Mouse (Mus musculus): ENCODE results near the gene Emilin2.

The Emilin2 gene

DNA sequence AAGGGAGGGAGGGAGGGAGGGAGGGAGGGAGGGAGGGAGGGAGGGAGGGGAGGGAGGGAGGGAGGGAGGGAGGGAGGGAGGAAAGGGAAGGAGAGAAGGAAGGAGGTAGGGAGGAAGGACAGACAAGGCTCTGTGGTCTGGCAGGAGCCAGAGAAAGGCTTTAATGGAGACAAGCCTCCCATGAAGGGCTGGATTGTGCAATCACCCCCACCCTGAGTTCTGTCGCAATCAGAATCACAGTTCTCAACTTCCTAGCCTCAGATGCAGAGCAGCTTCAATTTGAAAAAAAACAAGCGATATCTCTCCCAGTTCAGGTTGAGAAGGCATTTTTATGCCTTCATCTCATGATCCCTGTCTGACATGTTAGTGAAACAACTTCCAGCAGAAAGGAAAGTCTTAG, 11.4 kb downstream of the Emilin2 start:
- DNase-seq (ENCODE audit: low spot score in 2 of 2), result no peak

DNA sequence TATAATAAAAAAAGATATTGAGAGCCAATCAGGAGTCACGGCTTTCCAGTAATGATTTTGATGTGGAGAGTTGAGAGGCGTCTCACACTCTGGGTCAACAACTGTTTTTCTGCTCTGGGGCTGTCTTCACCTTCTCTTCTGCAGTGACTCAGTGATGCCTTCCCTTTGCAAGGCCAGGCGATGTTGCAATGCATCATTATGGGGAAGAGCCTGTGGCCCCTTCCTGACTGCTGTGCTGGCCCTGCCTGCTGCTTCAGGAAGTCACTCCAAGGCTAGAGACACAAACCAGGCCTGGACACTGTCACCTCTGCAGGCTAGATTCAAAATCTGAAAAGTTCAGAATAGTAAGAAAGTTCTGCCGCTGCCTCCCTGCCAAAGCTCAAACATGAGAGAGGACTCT, 11.9 kb downstream of the Emilin2 start:
- no peak for DNase-seq (ENCODE audit: low spot score in 2 of 2)

DNA sequence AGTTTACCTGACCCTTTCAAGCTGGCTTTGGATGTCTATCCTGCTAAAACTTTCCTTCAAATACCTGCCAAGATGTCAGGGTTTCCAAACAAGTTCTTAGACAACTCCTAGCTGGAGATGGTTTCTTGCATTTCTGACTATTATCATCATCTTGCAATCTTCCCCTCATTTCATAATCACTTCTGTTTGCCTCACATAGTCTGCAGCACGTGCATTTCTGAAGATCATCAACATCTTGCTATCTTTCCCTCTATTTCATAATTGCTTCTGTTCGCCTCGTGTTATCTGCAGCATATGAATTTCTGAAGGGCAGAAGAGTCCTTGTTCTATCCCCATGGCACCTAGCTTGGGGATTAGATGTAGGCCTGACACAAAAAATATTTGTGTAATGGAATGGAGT, 17.2 kb downstream of the Emilin2 start:
- no peak for DNase-seq (ENCODE audit: low spot score in 2 of 2)

DNA sequence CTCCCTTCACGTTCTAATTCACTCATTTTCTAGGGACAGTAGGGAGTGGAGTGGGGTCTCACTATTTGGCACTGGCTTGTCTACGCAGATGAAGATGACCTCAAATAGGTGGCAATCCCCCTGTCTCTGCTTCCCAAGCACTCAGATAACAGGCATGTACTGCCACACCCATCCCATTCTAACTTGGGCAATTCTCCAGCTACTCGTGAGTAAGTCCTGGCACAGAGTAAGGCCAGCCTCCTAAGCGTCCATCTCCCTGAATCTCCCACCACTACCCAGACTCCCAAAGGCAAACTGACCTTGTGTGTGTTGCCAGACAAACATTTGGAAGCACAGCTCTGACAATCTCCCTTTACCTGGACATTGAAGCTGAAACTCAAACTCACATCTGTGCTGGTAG, 18.9 kb downstream of the Emilin2 start:
- DNase-seq (ENCODE audit: low spot score in 2 of 2), result no peak

DNA sequence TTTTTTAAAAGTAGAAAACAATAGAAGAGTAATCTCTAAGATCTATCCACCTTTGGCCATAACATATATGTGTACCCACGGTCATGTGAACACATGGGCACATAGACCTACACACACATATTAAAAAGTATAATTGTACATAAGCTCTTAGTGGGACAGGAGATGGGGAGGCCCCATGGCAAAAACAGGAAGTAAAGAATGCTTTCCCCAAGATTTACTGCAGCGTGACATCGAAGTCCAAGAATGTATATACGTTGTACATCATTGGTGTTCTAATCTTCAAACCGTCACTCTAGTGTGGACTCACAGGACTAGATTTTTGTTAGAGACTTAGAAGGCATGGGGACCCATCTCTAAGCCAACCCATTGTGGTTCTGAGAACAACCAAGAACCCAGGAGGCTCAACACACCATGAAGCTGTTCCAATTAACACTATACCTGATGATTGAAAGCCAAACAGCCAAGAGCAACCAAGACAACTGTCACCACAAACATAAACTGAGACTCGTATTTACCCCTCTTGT, 19.8 kb downstream of the Emilin2 start:
- no peak for DNase-seq (ENCODE audit: low spot score in 2 of 2)

DNA sequence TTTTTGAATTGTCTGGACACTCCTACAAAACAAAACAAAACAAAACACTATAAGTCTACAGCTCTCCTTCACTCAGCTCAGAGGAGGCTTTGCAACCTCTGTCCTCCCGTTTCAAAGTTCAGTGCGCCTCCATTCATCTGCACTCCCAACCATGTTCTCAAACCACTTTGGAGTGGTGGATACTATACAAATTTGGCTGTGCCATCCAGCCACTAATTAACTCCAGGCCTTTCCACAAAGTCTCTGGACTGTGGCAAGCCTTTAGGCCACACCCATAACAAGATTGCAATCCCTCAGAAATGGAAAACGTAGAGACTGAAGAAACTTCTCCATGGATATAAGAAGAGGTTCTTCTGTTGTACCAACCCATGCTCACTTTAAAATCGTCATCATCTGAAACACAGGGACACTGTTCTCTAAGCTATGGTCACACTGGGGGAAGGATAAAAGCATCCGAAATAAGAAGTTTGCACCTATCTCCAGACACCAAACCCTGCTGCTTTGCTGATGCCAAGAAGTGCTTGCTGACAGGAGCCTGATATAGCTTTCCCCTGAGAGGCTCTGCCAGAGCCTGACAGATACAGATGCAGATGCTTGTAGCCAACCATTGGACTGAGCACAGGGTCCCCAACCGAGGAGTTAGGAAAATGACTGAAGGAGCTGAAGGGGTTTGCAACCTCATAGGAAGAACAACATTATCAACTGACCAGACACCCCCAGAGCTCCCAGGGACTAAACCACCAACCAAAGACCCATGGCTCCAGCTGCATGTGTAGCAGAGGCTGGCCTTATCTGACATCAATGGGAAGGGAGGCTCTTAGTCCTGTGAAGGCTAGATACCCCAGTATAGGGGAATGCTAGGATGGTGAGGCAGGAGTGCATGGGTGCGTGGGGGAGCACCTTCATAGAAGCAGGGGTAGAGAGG, 21.0 kb downstream of the Emilin2 start:
- no peak for DNase-seq (ENCODE audit: low spot score in 2 of 2)

DNA sequence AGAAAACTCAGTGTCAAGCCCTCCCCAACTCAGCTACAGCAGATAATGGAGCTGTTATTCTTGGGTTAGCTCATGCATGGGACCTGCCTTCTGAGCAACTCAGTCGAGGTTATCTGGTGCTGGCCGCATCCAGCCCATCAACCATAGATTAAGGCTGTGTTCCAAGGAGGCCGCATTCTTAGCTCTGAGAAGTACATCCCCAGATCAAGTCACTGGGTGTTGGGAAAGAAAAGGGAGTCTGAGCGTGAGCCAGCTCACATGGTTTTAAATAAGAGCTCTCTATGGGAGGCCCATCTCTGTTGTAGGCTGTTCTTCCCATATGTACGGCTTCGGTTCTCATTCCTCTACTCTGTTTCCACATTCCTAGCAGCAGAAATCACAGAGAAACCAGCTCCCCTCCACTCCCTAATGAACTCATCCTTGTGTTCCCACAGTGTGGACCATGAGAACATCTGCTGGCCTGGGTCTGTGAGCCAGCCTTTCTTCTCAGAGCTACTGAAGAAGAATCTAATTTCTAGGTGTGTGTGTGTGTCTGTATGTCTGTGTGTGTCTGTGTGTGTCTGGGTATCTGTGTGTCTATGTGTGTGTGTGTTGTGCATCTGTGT, 22.1 kb downstream of the Emilin2 start:
- no peak for DNase-seq (ENCODE audit: low spot score in 2 of 2)

DNA sequence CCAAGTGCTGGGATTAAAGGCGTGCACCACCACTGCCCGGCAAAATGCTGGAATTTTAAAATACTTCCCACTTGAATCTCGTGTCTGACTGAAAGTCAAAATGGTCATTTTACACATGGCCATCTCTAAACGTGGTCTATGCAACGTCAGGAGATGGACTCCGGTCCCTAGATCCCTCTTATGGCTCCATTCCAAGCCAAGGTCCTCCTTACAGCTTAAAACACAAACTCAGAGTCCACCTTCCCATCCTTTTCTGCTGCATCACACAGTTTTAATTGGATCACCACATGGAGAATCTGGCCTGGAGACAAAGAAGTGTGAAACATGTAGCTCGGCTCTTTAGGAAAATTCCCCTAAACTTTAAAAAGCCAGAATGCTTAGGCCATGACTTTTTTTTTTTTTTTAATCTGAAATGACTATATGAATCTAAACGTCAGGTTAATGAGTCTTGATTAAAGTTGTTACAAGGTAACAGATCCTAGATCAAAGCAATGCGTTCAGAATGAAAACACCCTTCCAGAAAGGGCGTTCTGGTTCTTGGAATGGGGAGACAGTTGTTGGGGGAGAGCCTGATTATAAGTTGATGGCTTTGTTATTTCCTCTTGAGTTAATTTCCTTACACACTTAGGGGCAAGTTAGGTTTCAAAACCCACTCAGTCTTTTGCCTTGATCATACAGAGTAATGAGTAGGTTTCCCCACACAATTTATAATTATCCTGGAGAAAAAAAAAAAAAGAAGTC, 22.8 kb downstream of the Emilin2 start:
- DNase-seq (ENCODE audit: low spot score in 2 of 2), result no peak

DNA sequence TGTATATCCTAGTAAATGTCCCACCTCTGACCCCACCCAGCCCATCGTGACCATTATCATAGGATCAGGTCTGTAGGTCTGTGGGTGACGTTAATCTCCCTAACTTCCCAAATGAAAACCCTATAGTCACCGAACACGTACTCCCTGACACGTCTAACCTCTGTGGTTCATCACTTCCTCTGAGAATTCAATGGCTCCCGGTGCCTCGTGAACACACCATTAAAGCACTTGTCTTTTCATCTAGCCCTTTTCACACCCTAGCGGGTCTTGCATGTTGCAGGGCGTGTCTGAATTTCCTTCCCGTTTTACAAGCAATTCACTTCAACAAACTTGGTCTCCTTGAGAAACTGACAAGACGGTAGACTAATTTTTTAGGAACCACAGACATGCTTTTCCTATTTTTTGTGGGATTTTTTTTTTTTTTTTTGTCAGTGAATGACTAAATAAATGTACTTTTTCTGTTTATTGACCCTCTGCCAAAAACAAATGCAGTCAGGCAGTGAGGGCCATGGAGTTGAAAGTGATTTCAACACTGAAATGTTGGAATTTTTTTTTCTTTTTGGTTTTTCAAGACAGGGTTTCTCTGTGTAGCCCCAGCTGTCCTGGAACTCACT, 23.5 kb downstream of the Emilin2 start:
- DNase-seq (ENCODE audit: low spot score in 2 of 2), result no peak

DNA sequence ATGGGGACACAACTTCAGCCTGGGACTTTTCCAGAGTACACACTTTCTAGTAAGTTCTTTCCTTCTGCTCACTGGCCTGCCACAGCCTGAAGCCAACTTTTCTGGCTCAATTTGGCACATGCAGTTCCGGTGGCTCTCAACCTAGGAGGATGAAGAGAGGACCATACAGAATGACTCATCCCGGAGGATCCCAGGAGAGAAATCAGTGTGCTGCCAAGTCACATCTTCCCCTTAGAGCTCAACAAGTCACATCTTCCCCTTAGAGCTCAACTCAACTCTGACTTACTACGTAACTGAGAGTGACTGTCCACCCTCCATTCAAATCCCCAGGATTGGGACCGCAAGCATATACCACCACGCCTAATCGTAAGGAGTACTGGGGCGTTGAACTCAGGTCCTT, 24.2 kb downstream of the Emilin2 start:
- DNase-seq (ENCODE audit: low spot score in 2 of 2), result no peak

DNA sequence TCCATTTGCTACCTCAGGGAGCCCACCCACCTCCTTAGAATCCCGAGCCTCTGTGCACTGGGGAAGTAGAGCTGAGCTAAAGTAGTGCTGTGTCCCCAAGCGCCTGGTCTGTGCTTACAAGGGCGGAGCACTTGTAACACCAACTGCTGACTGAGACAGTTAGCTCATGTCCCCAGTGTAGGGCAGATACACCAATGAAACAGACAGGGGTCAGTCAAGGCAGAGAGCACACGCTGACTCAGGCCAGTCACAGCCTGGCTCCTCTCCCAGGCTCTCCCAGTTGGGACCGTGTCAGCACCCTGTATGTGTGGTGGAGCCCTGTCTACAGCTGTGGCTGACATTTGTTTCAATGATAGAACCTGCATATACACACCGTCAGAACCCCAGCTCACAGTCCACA, 25.8 kb downstream of the Emilin2 start:
- no peak for DNase-seq (ENCODE audit: low spot score in 2 of 2)

DNA sequence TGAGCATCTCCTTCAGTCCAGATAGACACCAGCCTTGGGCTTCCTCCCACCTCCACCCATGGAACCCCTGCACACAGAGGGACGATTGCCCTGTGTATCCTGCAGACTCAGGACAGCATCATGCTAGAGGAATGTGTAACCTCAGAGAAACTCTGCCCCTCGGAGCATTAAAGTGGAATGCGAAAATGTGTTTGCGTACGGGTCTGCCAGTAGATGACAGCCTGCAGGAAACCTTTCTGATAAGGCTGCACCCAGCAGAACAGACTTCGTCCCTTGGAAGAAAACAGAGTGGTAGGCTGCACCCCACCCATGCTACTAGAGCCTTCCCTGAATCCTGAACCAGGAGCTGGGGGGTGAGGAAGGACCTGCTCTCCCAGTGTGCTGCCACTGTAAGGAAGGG, 26.9 kb downstream of the Emilin2 start:
- DNase-seq (ENCODE audit: low spot score in 2 of 2), result no peak

DNA sequence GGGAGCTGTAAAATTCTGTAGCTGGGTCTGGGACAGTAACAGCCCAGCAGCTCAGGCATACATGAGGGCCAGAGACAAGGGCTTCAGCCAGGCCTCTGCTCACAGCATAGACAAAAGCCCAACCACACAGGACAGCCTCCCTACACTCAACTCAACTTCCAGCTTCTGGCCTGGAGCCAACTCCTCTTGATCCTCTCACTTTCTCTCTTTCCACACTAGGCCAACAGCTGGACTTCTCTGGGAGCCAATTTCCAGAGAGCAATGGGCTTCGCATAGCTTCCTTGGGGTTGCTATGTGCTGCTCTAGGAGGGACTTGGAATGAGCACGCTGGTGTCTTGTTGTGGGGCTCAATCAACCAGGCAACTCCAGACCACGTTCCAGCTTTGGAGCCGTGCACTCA, 28.5 kb downstream of the Emilin2 start:
- DNase-seq (ENCODE audit: low spot score in 2 of 2), result peak in 1 of 2 experiments; percentile 27

DNA sequence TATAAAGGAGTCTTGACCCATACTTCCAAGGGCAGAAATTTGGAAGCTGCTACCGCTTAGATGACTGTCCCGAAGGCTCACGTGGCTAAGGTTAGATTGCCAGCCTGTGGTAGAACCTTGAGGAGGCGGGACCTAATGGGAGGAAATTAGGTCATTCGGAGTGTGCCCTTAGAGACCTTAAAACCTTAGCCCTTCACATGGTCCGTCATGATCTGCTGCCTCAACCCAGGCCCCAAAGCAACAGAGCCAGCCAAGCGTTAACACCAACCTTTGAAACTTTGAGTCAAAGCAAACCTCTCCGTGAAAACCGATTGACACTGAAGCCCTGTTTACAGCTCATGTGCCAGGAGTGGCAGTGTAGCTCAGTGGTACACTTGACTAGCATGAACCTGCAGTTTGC, 29.1 kb downstream of the Emilin2 start:
- no peak for DNase-seq (ENCODE audit: low spot score in 2 of 2)

DNA sequence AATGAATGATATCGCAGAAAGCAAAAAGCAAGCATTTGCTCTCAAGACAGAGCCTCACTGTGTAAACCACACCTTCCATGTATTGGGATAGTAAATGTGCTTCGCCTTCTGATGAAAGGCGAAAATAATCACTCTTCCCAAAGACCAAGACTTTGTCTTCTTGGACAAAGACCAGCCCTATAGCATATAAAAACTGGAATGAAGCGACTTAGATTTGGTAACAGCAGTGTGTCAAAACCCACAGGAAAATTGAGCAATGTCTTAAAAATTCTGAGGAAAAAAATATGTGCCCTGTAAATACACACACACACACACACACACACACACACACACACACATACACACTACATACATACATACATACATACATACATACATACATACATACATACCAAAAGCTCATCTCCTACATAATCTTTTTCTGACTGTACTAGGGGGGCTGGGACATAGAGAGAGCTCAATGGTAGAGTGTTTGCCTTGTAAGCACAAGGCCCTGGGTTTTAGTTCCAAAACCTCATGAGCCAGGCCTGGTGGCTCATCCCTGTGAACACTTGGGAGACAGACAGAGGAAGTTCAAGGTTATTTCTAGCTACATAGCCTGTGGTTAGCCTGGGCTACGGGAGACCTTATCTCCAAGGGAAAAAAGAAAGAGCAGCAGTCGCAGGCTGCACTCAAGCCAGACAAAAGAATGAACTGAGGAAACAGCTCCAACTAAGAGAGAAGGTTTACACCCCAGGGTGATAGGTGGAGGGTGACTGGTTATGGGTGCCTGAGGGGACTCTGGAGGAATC, 33.9 kb downstream of the Emilin2 start:
- no peak for DNase-seq (ENCODE audit: low spot score in 2 of 2)

DNA sequence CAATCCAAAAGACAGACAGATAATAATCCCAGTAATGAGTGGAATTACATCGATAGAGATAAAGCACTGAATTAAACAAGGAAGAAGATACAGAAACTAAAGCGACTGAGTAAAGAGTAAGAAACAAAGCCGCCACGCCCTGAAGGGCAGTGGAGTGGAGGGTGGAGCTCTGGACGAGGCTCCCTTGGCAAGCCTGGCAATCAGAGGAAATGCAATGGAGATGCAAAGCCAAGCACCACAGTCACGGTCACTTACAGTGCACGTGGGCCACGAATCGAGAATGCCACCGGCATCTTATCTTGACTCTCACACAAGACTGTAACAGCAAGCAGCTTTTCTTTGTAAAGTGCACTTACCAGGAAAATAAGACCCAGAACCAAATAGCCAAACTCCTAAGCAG, 35.0 kb downstream of the Emilin2 start:
- DNase-seq (ENCODE audit: low spot score in 2 of 2), result no peak

DNA sequence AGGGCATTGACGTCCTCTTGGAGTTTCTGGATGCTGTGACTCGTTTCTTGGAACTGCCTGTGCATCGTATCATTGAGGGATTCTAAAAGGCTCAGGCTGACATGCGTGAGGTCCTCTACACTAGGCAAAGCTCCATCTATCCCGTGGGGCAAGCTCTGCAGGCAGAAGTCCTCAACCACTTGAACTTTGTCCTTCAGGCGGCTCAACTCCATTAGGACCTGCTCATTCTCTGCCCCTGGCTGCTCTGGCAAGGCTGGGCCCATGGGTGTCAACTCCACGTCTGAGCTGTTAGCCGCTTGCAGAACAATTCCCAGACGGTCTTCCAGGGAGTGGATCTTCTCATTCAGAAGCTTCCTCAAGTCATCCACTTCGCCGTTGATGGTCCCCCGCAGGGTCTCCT, 37.9 kb downstream of the Emilin2 start:
- no peak for DNase-seq (ENCODE audit: low spot score in 2 of 2)

DNA sequence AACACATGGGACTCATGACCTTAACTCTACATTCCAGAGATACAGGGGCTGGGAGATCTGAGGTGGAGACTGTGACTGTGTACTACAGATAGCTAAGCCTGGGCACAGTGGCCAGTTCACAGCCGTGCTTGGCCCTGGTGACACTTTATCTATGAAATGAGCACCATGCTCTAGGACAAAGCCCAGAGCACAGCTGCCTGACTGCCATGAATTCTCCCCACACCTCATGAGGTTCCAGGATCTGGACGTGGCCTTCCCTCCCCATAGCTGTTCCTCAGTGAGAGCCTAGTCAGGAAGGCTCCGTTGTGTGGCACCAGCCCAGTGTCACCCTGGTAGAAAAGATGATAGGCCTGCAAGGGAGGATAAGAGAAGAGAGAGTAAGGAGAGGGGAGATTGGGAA, 43.2 kb downstream of the Emilin2 start:
- no peak for DNase-seq (ENCODE audit: low spot score in 2 of 2)

DNA sequence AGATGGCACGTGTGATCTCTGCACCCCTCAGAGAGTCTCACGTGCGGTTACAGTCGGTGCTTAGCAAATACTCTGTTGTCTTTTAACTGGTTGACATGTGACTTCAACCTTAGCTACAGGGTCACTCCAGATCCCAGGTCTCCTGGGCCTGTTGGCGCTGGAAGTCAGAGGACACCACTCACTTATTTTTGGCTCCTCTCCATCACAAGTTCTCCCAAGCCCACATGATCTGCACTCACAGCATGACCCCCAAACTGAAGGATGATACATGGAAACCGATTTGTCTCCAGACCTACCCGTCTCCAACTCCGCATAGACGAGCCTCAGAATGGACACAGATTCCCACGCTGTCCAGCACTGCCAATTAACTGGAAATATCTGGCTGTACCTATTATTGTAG, 43.6 kb downstream of the Emilin2 start:
- no peak for DNase-seq (ENCODE audit: low spot score in 2 of 2)

DNA sequence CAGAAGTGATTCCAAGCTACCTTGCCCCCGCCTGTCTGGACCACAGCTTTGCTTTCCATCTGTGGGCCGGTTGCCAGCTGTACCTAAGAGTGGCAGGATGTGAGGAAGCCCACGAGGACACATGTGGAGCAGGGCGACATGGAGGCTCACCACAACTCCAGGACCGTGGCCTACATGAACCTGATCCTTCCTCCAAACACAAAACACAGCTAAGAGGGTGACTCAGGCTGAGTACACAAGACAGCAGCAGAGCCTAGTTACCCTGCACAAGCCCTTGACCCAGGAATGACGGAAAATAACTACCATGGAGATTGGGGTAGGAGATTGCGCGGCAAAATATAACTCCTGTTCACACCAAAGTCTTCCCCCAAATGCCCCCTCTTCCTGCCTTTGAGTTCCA, 44.4 kb downstream of the Emilin2 start:
- DNase-seq (ENCODE audit: low spot score in 2 of 2), result no peak

DNA sequence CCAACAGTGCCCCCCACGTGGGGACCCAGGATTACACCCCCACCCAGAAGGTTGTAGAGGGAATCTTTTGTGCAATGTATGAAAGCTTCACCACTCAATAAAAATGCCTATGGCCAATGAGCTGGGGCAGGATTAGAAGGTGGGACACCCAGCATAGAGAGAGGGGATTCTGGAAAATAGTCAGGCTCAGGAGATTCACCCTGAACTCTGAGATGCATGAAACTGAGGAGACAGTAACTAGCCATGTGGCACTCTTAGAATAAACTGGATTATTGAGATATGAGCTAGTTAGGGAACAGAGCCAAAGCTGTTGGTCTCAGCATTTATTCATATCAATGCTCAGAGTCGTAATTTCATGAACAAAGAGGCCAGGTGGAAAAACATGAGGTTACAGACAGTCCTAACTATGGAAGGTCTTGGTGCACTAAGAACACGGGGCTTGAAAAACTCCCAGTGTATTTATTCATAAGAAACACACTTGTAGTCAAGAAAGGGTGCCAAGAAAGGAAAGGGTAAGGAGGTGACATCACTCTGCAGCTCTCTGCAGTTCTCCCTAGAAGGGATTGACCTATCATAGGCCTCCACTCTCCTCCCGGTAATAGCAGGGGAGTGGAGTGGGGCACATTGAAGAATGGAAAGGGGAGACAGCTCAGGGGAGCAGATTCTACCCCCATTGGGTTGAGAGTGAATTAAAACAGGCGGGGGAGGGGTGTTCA, 46.3 kb downstream of the Emilin2 start:
- DNase-seq (ENCODE audit: low spot score in 2 of 2), result no peak
